Mouse (Mus musculus): ENCODE data around the gene Smyd3.

Gene Smyd3

GRCm38 (mm10) chr1:179114385-179114784 lies 403.5 kb downstream of the Smyd3 start:
- DNase-seq (ENCODE audit: low spot score), result no peak

DNA sequence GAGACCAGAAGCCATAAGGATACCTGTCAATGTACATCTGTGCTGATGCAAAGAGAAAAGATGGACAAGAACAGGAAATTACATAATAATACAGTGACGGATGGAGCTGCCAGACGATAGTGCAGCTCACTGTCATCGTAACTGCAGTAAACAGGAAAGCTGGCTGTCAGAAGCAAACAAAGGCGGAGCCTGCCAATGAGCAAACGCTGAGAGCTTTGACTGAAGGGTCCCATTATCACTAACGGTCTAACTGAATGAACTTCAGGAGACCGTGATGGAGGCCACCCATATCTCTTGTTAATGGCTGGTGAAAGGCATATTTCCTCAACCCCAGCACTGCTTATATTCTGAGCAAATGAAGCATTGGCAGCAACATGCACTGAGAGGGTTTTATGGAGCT lies 409.1 kb downstream of the Smyd3 start:
- no peak for DNase-seq (ENCODE audit: low spot score)

- DNase-seq (ENCODE audit: low spot score), result no peak
These were observed 409.8 kb downstream of the Smyd3 start for GRCm38 (mm10) chr1:179107761-179108694.

- peak; percentile 45 for DNase-seq (ENCODE audit: low spot score)
These were observed 410.6 kb downstream of the Smyd3 start for GRCm38 (mm10) chr1:179107211-179107610.

DNA sequence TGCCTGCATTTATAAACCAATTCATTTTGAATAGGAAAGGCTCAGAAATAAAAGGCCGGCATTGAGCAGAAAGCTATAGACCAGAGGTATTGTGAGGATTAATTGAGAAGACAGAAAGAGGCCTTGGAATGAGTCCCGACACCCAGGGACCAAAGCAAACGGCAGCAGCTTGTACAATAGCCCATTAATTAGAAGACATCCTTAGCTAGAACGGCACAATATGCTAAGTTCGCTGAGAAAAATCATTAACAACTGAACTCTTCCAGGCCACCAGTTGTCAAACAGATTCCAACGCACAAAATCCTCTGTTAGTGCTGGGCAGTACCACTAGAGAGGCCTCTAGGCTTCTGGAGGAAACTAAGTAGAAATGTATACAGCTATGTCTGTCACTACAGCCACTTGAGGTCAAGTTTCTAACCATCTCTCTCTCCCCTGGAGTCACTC lies 411.1 kb downstream of the Smyd3 start:
- DNase-seq (ENCODE audit: low spot score), result no peak

DNA sequence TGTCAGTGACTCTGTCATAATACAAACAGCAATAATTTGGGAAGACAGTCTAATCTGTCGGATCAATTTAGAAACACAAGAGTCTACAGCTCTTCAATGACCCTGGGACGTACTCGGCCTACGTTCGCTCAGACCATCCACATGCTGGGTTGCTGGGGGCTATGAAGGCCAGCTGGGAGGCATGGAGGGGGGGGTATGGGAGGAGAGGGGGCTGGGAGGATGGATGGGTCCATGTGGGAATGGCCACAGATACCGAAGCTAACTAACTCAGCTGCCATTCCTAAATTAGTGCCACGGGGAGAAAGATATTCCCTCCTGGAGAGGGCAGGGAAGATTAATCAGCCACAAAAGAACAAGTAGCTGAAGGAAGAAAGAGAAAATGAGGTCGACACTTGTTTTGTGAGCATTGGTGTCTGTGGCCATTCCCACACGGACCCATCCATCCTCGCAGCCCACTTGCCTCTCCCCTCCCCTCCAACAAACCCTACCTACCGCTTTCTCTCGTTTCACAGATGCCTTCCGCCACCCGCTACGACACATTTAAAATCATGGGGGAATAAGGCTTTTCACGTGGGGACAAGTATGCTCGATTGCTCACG lies 411.6 kb downstream of the Smyd3 start:
- DNase-seq (ENCODE audit: low spot score), result no peak

DNA sequence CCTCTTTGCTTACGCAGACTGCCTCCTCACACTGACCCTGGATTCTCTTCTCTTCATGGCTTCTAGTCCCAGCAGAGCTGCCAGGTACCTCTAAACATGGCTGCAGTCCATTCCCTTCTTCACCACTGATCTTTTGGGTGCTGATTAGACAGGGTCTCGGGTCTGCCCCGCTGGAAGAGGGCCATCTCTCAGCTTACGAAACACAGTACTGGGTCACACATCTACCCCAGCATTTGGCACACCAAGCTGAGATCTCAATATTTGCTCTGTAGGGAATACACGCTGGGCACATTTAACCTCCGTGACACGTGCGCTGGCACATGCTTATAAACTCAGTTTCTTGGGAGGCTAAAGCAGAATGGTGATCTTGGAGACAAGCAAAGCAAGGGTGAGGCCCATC lies 413.4 kb downstream of the Smyd3 start:
- no peak for DNase-seq (ENCODE audit: low spot score)

DNA sequence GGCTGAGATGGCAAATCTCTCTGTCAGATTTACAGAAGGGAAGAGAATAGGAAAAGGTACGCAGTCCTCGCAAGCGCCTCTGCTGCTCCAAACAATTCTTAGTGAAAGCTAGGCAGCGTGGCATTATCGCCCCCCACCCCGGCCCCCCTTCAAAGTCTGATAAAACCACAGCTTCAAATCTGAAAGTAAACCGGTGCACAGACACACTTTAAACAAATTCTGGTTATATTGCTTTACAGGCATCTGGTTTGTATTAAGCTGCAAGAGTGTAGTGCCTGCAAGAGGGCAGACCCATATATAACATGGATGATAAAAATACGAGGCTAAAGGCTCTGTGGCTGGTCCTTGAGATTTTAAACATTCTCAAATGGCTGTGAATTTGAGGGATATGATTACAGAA lies 420.8 kb downstream of the Smyd3 start:
- DNase-seq (ENCODE audit: low spot score), result no peak

DNA sequence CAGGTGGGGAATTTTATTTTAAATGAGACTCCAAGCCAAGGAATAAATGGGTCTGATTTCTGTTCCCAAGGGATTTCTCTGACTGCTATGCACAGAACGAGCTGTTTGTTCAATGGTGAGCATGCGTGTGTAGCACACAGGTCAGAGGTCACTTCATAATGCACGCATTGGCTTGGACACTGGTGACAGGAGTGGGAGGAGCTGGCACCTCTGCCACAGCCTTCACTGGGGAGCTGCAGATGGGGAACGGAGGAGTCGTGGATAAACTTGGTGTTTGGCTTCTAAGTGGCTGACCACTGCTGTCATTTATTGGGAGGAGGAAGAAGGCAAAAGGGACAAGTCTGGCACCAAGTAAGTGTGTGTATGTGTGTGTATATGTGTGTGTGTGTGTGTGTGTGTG lies 421.5 kb downstream of the Smyd3 start:
- no peak for DNase-seq (ENCODE audit: low spot score)

DNA sequence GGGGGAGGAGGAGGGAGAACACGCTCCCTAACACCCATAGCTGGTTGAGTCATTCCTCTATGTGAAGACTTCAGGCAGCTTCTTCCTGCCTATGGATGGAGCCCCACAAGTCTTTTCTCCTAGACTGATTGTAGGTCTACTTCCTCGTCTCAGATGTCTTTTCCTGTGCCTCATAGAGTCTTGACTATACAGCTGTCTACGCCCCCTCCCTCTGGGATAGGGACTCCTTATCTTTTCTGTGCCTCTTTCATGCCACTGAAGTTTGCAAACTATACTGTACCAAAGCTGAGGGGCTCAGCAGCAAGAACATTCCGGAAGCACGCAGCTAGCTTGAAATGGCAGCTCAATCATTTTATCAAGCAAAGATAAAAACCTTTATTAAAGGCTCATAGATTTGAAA lies 428.7 kb downstream of the Smyd3 start:
- DNase-seq (ENCODE audit: low spot score), result no peak

DNA sequence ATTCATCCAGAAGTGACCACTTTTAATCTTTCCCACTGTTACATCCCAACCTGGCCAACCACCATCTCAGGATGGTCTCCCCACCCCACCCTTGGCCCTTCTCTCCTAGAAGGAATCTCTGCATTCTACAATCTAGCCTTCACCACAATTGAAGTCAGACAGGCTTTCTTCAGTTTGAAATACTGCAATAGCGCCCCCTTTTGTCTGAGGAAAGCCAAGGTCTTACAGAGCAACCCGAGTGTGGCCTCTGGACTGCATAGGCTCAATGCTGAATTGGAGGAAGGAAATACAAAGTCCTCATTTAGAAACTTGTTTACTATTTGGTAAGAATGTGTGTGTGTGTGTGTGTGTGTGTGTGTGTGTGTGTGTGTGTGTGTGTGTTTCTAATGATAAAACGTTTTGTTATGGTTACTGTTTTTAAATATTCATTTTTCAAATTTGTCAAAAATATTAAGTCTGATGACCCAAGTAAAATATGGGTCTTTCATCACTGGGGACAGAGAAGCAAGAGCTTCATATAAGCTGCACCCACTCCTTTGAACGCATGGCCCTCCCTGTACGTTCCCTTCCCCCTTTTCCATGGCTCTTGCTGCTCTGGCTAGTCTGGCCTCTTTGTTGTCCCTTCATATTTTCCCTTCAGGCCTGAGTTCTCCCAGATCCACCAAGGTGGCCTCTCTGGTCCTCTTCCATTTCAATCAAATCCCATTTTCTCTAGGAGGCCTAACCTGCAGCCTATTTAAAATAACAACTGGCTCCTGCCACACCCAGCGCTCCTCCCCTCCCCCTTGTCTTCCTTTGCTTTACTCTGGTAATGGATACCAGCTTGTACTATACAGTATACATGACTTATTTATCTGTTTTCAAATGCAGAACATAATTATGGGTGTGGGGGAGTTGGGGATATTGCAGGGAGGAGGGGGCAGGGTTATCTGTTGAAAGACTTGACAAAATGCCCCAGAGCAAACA lies 430.5 kb downstream of the Smyd3 start:
- DNase-seq (ENCODE audit: low spot score), result peak; percentile 16

DNA sequence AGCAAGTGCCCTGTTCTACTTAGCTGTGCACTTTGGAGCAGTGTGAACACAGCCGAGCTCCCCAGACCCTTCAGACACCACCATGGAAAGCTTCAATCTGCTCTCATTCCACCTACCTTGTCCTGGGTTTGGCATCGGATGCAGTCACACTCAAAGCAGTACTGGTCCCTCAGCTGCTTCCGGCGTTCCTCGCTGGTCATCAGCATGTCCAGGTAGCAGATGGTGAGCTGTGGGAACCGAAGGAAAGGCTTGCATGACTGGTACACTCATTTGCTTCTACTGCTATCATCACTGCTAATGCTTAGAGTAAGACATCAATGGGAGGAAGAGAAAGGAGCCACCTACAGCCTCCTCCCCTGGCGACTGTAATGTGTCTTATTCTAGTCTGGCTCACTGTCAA lies 431.6 kb downstream of the Smyd3 start:
- no peak for DNase-seq (ENCODE audit: low spot score)

DNA sequence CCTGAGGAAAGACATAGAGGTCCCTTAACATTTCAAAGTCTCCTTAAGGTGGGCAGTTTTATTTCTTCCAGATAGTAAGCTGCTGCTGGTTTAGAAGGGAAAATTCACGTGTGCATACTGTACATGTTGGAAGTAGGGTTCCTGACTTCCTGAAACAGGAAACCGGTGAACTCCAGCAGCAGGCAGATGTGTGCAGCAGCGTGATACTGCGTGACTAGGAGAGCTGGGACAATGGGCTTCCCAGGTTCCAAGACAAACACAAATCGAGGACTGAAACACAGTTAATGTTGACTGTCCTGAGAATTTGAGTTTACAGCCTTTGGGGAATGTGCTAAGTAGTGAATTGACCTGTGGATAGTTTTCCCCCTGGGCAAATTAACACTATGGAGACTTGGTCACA lies 434.7 kb downstream of the Smyd3 start:
- no peak for DNase-seq (ENCODE audit: low spot score)

- DNase-seq (ENCODE audit: low spot score), result no peak
These were observed 444.0 kb downstream of the Smyd3 start for GRCm38 (mm10) chr1:179073846-179074245.

GRCm38 (mm10) chr1:179072935-179073654 lies 444.7 kb downstream of the Smyd3 start:
- peak; percentile 18 for DNase-seq (ENCODE audit: low spot score)

- no peak for DNase-seq (ENCODE audit: low spot score)
These were observed 445.4 kb downstream of the Smyd3 start for GRCm38 (mm10) chr1:179072406-179072805.

- no peak for DNase-seq (ENCODE audit: low spot score)
These were observed 448.9 kb downstream of the Smyd3 start for GRCm38 (mm10) chr1:179068990-179069389.

DNA sequence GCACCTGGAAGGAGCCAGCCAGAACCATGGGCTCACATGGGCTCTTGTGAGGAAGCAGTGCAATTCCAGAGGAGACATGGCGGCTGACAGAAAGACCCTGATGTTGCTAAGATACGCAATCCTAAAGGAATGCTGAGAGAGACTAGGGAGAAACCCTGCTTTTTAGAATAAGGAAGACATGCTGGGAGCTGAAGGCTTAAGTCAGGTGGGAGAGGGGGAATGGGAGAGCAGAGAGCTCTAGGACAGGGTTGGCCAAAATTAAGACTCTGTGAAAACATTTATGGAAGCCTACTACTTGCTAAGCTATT lies 452.6 kb downstream of the Smyd3 start:
- no peak for DNase-seq (ENCODE audit: low spot score)

GRCm38 (mm10) chr1:179064601-179065293 lies 453.1 kb downstream of the Smyd3 start:
- DNase-seq (ENCODE audit: low spot score), result no peak

GRCm38 (mm10) chr1:179061759-179062168 lies 456.1 kb downstream of the Smyd3 start:
- peak; percentile 21 for DNase-seq (ENCODE audit: low spot score)

- no peak for DNase-seq (ENCODE audit: low spot score)
These were observed 456.8 kb downstream of the Smyd3 start for GRCm38 (mm10) chr1:179061053-179061452.

Measured in adipocyte (in vitro differentiated cells).